Mouse (Mus musculus): Measurements from ENCODE around the gene Rit1.
"Not testable (repeated sequence)": the region's sequence is repeated elsewhere in the genome, so short reads cannot be mapped to it uniquely, and the experiment has no call there.

Rit1 gene

GRCm38 (mm10) chr3:88716399-88717197, at the start of gene Rit1:
Rit1 (plus strand) TSS chr3:88716838.
- DNase-seq: peak; percentile 73

DNA sequence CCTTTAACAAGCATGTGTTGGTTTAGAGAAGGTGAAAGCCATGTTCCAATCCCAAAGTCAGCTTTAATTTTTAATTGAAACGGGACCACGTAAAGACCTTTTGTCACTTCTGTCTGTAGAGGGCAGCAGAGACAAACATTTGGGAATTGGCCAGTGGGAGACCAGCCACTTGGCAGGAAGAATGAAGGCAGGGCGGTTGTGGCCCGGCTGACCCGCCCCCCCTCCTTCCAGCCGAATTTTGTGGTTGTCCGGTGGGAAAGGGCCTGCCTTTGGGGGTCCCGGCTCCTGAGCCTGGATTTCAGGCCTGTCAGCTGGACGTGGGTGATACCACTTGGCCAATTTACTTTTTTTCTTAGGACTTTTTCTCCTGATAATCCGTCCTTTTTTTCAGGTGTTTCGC, 39.2 kb upstream of the Rit1 start:
- DNase-seq: peak; percentile 80

DNA sequence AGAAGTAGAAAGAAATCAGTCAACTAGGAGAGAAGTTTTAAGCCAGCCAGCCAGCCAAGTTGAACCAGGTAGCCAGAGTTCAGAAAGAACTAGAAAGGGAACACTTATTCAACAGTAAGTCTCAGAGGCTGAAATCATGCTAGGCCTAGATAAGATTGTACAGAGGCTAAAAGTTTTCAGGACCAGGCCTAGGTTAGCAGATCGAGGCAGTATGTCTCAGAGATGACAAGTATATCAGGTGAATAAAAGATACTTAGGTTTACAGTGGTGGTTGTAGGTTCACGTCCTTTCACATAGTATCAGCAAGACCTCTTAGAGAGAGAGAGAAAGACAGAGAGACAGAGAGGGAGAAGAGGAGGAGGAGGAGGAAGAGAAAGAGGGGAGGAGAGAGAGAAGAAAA, 32.8 kb upstream of the Rit1 start:
- no peak for DNase-seq

DNA sequence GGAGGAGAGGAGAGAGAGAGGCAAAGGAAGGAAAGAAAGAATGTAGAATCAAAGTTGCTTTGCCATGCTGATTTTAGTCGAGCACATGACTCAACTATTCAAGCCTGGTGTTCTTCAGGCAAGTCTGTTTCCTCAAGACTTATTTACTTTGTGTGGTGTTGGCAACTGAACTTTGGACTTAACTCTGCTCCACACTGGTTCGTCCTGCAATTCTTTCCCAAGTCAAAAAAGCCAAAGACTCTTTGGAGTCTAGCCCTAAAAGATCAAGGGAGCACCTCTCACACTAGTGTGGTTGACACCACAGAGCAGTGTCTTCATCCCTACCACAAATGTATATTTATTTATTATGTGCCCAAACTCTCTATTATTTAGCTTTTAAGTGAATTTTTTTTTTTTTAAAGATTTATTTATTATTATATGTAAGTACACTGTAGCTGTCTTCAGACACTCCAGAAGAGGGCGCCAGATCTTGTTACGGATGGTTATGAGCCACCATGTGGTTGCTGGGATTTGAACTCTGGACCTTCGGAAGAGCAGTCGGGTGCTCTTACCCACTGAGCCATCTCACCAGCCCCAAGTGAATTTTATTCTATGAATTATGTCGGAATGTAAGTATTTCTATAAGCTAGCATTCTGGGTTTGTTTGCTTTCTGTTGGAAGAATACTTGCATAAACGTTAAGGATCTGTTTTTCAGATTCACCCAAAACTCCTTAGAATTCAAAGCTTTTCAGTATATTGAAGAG, 32.2 kb upstream of the Rit1 start:
- no peak for DNase-seq

GRCm38 (mm10) chr3:88684980-88685941, 31.4 kb upstream of the Rit1 start, which contains the start of gene Khdc4:
Khdc4 (plus strand) TSS chr3:88685803.
- peak; percentile 94 for DNase-seq

GRCm38 (mm10) chr3:88685958-88686451, 30.6 kb upstream of the Rit1 start:
- DNase-seq: peak; percentile 38

DNA sequence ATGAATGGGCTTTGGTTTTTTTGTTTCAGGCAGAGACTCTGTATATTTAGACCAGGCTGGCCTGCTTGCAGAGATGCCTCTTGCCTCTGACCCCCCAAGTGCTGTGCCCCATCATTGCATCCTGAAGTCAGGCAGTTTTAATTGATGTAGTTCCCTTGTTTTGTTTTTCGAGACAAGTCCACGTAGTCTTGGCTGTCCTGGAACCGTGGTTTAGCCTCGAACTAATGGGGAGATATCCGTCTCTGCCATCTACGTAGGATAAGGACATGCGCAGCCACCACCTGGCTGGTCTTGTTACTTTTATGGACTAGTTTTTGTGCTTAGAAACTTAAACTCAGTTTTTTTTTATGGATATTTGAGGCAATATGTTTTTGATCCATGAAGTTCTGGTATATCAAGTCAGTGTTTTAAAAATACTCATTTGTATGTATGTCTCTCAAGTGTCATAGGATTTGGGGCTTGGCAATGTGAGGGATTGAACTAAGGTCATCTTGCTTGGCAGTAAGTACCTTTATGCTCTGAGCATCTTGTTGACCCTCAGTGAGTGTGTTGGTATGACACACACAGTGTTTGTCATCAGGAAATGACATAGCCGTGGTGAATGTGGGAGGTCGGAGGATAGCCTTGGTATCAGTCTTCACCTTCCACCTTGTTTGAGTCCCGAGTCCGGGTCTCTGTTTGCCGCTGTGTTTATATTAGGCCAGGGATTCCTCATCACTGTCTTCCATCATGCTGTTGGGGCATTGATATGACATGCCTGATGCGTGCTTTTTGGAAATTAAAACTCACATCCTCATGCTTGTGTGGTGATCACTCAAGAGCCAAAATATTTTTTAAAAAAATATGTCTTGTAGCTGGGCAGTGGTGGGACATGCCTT, 29.7 kb upstream of the Rit1 start:
- DNase-seq: no peak

DNA sequence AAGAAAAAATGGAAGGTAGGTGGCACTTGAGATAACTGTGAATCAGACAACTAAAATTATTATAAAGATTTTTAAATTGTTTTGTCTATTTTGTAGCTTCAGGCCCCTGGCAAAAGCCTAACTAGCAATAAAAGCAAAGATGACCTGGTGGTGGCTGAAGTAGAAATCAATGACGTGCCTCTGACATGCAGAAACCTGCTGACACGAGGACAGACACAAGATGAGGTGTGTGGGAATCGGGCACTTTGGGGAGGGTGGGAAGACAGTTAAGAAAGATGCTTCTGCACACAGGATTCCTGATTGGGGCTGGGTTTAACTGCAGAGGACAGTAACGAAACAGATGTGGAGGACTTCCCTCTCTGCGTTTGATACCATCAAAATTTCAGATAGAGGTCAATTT, 27.6 kb upstream of the Rit1 start:
- DNase-seq: no peak

- no peak for DNase-seq
Observed at GRCm38 (mm10) chr3:88695545-88695944, 21.1 kb upstream of the Rit1 start.

DNA sequence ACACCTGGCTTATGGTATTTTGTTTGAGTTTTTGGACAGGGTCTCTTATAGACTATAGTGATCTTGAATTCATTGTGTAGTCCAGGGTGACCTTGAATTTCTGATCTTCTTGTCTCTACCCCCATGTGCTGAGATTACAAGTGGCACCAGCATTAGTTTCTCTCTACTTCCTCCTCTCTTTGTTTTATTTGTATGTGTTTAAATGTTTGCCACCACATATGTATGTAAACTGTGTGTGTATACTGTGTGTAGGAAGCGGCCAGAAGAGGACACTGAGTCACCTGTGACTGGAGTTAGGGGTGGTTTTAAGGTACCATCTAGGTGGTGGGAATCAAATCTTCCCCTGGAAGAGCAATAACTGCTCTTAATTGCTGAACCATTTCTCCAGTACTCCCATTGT, 18.6 kb upstream of the Rit1 start:
- DNase-seq: no peak

DNA sequence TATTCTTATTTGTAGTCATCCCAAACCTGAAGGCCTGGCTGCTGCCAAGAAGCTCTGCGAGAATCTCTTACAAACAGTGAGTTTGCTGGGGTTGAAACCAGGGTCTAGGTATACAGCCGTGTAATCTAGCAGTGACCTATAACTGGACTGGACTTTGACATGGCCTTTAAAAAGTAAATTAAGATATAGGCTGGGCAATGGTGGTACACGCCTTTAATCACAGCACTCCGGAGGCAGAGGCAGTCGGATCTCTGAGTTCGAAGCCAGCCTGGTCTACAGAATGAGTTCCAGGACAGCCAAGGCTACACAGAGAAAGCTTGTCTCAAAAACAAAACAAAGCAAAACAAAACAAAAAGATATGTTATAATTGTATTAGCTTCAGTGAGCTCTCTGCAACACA, 17.8 kb upstream of the Rit1 start:
- DNase-seq: no peak

DNA sequence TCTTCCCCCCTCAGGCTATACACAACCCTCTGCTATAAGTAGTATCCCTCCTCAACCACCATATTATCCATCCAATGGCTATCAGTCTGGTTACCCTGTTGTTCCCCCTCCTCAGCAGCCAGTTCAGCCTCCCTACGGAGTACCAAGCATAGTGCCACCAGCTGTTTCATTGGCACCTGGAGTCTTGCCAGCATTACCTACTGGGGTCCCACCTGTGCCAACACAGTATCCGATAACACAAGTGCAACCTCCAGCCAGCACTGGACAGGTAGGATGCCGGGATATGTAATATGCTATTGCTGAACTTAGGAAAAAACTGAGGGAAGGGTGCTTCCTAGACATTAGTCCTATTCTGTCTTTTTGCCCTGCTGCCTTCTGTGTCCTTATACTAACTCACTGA, 16.4 kb upstream of the Rit1 start:
- no peak for DNase-seq

- DNase-seq: no peak
Observed at GRCm38 (mm10) chr3:88701222-88701621, 15.4 kb upstream of the Rit1 start.

DNA sequence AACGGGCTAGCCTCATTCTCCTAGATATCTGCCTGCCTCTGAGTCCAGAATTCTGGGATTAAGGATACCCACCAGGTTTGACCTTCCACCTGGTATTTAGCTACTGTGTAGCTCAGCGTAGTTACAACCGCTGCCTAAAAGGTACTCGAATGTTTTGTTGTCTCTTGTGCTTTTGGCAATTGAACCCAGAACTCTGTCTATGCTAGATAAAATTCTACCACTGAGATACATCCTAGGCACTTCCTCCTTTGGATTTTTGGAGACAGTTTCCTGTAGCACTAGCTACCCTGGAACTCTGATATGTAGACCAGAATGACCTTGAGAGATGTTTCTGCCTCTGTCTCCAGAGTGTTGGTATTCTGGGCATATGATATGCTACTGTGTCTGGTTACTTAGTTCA, 2.9 kb upstream of the Rit1 start:
- DNase-seq: no peak

DNA sequence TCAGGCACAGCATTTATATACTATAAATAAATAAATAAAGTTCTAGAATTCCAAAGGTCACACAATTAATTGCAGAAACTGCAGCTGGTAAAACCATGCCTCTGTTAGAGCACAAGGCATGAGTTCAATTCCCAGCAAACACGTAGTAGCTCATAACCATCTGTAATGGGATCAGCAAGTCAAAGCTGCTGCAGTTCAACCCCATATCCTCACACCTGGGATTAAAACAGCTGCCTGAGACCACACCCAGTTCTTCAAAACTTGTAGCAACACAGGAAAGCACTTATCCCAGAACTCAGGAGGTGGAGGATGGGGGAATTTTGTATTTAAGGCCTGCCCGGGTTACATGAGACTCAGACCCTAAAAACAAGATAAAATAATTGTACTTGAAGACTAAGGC, 1.9 kb upstream of the Rit1 start:
- DNase-seq: no peak

DNA sequence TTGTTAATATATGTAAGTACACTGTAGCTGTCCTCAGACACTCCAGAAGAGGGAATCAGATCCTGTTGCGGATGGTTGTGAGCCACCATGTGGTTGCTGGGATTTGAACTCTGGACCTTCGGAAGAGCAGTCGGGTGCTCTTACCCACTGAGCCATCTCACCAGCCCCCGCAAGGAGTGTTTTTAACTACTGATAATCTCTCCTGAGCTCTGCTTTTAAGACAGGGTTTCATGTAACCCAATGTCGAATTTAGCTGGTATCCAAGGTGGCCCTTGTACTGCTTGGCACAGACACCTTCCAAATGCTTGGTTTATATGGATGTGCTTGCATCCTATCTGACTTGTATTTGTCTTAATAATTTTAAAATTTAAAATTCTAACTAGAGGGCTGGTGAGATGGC, 922 bp upstream of the Rit1 start:
- DNase-seq: not testable (repeated sequence)

DNA sequence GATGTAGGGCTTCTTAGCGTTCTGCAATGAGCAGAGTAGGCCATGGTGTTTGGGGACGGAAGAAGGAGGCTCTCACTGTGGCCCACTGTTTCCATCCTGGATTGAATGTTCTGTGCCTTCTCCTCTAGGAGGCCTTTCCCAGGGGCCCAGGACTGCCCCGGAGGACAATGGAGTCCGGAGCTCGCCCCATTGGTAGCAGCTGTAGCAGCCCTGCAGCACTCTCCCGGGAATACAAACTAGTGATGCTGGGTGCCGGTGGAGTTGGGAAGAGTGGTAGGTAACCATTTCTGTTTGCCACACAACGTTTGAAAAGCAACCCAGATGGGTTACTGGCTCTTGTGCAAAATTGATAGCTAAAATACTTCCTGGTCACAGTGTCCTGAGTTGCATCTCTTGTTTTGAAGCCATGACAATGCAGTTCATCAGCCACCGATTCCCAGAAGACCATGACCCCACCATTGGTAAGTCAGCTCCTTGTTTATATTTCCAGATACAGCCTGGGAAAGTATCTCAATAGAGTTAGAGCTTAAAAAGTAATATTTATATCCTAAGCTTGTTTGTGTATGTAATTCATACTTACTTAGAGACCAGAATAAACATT, 660 bp downstream of the Rit1 start:
- DNase-seq: no peak

DNA sequence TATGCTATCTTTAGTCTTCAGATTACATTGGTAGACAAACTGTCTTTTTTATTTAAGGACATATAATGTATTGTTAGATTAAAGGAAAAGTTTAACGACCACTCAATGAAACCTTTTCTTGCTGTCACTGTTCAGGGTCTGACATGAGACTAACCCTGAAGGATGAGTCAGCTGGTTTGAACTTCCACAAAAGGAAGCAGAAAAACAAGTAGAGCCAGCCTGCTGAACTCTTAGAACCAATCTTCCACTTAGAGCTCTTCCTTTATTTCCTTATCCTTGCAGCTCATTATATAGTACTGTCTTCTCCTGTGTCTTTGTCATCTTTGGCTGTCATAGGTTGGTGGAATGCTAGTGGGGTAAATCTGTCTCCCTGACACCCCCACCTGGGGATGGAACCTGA, 1.2 kb downstream of the Rit1 start:
- DNase-seq: no peak

GRCm38 (mm10) chr3:88719098-88719497, 2.5 kb downstream of the Rit1 start:
- DNase-seq: no peak

- DNase-seq: no peak
Observed at GRCm38 (mm10) chr3:88736556-88736955, 19.9 kb downstream of the Rit1 start.

DNA sequence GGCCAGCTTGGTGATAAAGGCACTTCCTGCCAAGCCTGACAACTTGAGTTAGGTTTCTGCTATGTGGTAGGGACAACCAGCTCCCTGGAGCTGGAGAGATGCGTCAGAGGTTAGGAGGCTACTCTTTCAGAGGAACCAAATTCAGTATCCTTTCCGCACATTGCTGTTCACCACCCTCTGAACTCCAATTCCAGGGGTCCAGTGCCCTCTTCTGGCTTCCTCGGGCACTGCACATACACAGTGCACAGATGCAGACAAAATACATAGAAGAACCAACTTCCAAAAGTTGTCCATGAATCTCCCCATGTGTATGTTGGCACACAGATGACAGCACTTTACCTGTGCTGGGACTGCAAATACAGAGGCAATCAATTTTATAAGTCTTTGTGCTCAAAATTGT, 22.0 kb downstream of the Rit1 start:
- peak; percentile 39 for DNase-seq

DNA sequence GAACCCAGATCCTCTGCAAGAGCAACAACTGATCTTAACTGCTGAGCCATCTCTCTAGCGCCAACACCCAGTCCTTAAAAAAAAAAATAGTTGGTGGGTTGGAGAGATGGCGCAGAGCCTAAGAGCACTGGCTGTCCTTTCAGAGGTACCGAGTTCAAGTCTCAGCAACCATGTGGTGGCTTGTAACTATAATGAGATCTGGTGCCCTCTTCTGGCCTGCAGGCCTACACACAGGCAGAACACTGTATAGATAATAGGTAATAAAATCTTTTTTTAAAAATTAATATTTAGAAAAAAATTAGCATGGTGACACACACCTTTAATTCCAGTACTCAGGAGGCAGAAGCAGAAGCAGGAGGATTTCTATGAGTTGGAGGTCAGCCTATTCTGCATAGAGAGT, 23.5 kb downstream of the Rit1 start:
- no peak for DNase-seq

Measured in cerebellum, adult 8-10 months (tissue).